Mouse (Mus musculus): ENCODE data around the gene Smad9. TPM values are rescaled to one million over a fixed set of nuclear protein-coding genes. Genes with fewer than 3 reads are reported as not detected.
A peak's percentile ranks its signal among the peaks of the same experiment; 100 is the strongest.

Smad9 gene
- polyA plus RNA-seq (2016; fragmentation: Nextera tagmentation; extraction: Ambion mirVana), result 0.44 and 0.45 TPM in 2 replicates

DNA sequence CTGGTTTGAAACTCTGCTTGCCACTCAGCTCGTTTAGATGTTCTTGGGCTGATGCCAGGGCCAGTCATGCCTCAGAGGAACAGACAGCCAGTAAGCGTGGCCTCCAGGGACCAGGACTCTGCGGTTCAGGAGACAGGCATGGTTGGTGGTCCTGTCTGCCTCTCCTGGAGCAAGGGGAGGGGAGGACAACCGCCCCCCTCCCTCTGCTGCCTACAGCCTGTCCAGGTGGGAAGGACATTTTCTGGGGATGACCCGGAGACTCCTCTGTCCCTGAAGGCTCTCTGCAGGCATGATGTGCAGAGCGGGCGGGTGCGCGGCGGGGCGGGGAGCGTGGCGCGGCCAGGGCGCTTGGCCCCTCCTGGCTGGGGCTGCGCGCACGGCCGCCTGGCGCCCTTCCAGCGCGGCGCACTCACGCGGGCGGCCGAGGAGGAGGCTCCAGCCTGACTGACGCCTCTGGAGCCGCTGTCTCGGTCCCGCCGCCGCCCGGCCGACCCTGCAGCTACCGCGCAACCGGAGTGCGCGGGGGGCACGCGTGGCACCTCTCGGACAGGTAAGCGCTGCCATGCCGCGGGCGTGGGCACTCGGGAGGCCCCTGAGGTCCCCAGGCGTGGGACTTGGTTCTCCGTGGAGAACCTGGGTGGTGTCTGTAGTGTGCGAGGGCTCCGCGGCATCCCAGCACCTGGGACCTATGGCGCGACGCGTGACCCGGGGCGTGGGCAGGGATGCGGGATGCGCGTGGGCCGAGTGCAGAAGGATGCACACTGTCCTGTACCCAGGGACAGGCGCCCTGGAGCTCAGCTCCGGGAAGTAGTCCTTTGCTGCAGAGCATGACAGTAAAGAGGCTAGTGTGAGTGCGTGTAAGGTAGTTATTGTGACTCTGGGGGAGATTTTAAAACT lies at the start of gene Smad9:
Smad9 (plus strand) TSS at position 438 of the 897 bp plus-strand sequence.
- ATAC-seq (ENCODE audit: low FRiP score, low read depth), result peak; percentile 76
- peaks cover 13% of the 10 kb centered on the region for H3K4me1 ChIP-seq
- H3K4me2 ChIP-seq (replicated peaks), result peak within 1 kb of the TSS; percentile 100
- no peak within 1 kb of the TSS for H3K27ac ChIP-seq
- H3K4me3 ChIP-seq, result peak within 1 kb of the TSS; percentile 58
- H3K27me3 ChIP-seq (replicated peaks), result peaks cover 17% of the 10 kb centered on the region
- H3K9ac ChIP-seq, result peak within 1 kb of the TSS; percentile 61
- H3K9me3 ChIP-seq, result no peaks in the 10 kb centered on the region
- WGBS, result under 1% methylated on average over 66 of the region's 66 CpGs
- H3K36me3 ChIP-seq, result peaks cover 16% of the 10 kb centered on the region

DNA sequence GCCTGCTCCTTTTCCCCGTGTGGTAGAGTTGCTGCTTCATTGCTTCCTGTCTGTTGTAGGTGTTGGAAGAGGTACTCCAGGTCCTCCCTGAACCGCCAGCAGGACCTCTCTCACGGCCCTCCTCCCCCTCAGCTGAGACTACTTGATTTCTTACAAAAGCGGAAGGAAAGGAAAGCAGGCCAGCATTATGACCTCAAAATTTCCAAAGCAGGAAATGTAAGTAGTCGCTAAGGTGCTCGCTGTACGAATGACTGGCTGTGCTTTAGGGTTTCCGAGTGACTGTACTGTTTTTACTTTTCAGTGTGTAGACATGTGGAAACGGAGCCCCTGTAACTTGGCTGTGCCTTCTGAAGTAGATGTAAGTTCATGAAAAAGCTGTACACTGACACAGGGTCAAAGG lies 46.4 kb upstream of the Smad9 start:
- ATAC-seq (ENCODE audit: low FRiP score, low read depth), result no peak
- no peak overlapping the region for H3K27ac ChIP-seq
- H3K36me3 ChIP-seq, result peaks cover 77% of the 10 kb centered on the region

DNA sequence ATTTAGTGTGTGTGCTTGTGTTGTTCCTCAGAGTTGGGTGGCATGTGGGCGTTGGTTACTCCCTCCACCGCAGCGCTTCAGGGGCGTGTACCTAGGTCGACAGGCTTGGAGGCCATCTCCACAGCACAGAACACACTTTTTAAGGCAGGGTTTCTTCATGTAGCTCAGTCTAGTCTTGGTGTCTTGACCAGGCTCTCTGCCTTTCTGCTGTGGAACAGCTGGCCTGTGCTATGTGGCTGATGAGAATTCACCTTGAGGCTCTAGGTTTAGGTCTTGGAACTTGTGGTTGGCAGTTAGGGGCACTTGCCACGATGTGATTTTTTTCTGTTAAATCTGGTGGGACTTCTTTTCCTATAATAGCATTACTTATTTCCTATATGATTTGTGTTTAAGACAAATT lies 41.1 kb upstream of the Smad9 start, which contains the start of gene Gm21958:
Gm21958 (minus strand) TSS at position 101 of the 400 bp plus-strand sequence.
- H3K9ac ChIP-seq, result no peak within 1 kb of the TSS

More for the DNA sequence above, 46.4 kb upstream of the Smad9 start:
- Histone ChIP-seq H3K4me1 (no peaks in the 10 kb centered on the region), H3K4me3 (no peak overlapping the region), H3K9me3 (no peaks in the 10 kb centered on the region), H3K27me3 (replicated peaks) (no peaks in the 10 kb centered on the region), H3K4me2 (replicated peaks) (no peak overlapping the region), H3K9ac (no peak overlapping the region)
- WGBS, result 89% methylated on average over 9 of the region's 9 CpGs

DNA sequence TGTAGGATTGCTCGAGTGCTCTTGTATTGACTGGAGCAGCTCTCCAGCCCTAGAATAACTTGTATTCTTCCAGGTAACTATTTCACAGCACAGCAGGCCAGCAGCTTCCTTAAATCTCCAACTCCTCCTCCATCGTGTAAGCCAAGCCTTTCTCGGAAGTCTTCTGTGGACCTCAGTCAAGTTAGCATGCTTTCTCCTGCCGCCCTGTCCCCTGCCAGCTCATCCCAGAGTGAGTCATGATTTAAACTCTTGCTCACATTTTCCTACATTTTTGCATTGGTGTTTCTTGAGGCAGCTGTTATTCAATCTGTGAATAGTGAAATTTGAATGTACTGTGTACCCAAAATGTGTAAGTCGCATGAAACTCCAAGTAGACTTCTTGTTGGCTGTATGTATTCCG lies 39.9 kb upstream of the Smad9 start:
- Histone ChIP-seq H3K9ac (no peak overlapping the region), H3K27me3 (replicated peaks) (no peaks in the 10 kb centered on the region), H3K27ac (no peak overlapping the region), H3K9me3 (no peaks in the 10 kb centered on the region), H3K4me2 (replicated peaks) (no peak overlapping the region), H3K4me1 (no peaks in the 10 kb centered on the region), H3K36me3 (peaks cover 62% of the 10 kb centered on the region), H3K4me3 (no peak overlapping the region)
- ATAC-seq (ENCODE audit: low FRiP score, low read depth), result no peak
- WGBS, result 92% methylated on average over 6 of the region's 6 CpGs

More for the DNA sequence above, 41.1 kb upstream of the Smad9 start, which contains the start of gene Gm21958:
- no peak for ATAC-seq (ENCODE audit: low FRiP score, low read depth)
- no peak within 1 kb of the TSS for H3K27ac ChIP-seq
- H3K9me3 ChIP-seq, result no peaks in the 10 kb centered on the region
- H3K4me3 ChIP-seq, result no peak within 1 kb of the TSS
- 91% methylated on average over 6 of the region's 6 CpGs for WGBS
- no peaks in the 10 kb centered on the region for H3K27me3 ChIP-seq (replicated peaks)
- peaks cover 72% of the 10 kb centered on the region for H3K36me3 ChIP-seq
- no peak within 1 kb of the TSS for H3K4me2 ChIP-seq (replicated peaks)
- H3K4me1 ChIP-seq, result no peaks in the 10 kb centered on the region

DNA sequence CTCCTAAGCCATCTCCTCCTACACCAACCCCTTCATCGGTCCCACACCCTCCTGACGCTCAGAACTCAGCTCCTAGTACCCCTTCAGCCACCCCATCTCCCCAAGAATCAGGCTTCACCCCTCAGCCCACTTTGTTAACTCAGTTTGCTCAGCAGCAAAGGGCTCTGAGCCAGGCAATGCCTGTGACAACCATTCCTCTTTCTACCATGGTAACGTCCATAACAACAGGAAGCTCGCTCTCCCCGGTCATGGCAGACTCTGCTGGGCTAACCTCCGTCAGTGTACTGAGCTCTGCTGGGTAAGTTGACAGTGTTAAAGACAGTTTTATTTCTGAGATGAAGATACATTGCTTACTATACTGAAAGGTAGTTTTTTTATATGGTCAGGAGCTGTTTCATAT lies 38.0 kb upstream of the Smad9 start:
- Histone ChIP-seq H3K4me2 (replicated peaks) (no peak overlapping the region), H3K9ac (no peak overlapping the region), H3K36me3 (peaks cover 60% of the 10 kb centered on the region), H3K27ac (no peak overlapping the region), H3K27me3 (replicated peaks) (no peaks in the 10 kb centered on the region), H3K9me3 (no peaks in the 10 kb centered on the region), H3K4me3 (no peak overlapping the region), H3K4me1 (no peaks in the 10 kb centered on the region)
- WGBS, result 78% methylated on average over 6 of the region's 6 CpGs
- ATAC-seq (ENCODE audit: low FRiP score, low read depth), result no peak

DNA sequence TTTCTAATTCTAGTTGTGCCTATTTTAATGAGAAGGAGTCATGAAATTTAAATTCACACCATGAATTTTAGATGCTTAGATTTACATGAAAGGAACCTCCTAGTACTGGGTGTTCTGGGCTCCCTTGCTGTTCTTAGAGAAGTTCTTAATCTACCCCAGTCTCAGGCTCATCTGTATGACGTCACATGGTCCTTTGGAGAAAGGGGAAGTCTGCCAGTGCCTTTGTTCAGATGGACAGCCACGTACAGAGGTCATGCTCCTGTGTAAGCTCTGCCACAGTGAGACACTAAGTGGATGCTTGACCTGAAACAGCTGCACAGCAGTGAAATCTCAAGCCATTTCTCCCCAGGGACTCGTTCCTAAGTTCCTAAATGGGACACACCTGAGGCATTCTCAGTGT lies 36.4 kb upstream of the Smad9 start:
- WGBS, result 60% methylated on average over 3 of the region's 3 CpGs
- no peak for ATAC-seq (ENCODE audit: low FRiP score, low read depth)
- no peak overlapping the region for H3K9ac ChIP-seq
- peaks cover 68% of the 10 kb centered on the region for H3K36me3 ChIP-seq
- no peak overlapping the region for H3K4me3 ChIP-seq
- no peaks in the 10 kb centered on the region for H3K9me3 ChIP-seq
- H3K4me2 ChIP-seq (replicated peaks), result no peak overlapping the region
- H3K27me3 ChIP-seq (replicated peaks), result no peaks in the 10 kb centered on the region
- H3K27ac ChIP-seq, result no peak overlapping the region
- no peaks in the 10 kb centered on the region for H3K4me1 ChIP-seq

DNA sequence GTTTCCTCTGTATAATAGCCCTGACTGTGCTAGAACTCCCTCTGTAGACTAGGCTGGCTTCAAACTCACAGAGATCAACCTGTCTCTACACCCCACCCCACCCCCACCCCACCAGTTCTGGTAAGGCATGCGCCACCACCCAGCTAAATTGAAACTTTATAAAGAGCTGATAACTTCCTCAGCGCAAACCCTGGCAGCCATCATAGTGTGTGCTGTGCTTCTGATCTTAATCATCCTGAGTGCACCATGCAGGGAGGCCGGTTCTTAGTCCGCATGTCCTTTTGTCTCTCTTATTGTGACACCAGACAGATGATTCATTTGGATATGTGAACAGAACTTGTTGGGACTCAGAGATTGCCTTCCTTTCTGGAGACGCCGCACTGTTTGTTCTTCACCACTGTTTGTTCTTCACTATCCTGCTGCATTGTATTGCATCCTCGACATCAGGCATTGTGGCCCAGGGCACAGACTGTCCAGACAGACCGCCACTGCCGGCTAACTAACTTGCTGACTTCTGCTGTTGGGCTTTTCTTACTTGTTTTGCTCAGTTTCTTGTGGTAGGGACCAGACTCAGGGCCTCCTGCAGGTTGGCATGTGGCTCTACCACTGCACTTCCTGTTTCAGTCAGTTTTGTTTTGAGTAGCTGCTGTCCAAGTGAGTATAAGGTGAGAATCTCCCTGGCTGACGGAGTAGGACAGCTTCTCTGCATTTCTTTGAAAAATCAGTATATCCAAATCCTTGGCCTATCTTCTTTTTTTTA lies 31.5 kb upstream of the Smad9 start:
- 91% methylated on average over 10 of the region's 10 CpGs for WGBS
- ATAC-seq (ENCODE audit: low FRiP score, low read depth), result no peak
- H3K9me3 ChIP-seq, result no peaks in the 10 kb centered on the region
- no peaks in the 10 kb centered on the region for H3K4me1 ChIP-seq
- no peaks in the 10 kb centered on the region for H3K27me3 ChIP-seq (replicated peaks)
- H3K9ac ChIP-seq, result no peak overlapping the region
- no peak overlapping the region for H3K4me3 ChIP-seq
- peaks cover 55% of the 10 kb centered on the region for H3K36me3 ChIP-seq
- H3K27ac ChIP-seq, result no peak overlapping the region
- no peak overlapping the region for H3K4me2 ChIP-seq (replicated peaks)

DNA sequence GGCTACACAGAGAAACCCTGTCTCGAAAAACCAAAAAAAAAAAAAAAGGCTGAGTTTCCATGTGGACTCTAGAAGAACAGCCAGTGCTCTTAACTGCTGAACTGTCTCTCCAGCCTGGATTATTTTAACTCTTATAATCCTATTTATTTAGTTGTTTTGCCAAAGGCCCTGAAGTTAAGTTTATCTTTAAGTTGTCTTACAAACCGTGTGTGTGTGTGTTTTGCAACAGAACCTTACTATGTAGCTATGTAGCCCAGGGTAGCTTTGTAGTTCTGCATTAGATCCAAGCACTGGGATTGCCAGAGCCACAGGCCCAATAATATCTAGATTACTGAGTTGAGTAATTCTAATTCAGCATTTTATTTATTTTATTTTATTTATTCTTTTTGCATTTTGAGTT lies 30.0 kb upstream of the Smad9 start:
- WGBS, result 81% methylated on average over 2 of the region's 2 CpGs
- Histone ChIP-seq H3K4me2 (replicated peaks) (no peak overlapping the region), H3K9me3 (no peaks in the 10 kb centered on the region), H3K4me1 (no peaks in the 10 kb centered on the region), H3K27ac (no peak overlapping the region), H3K36me3 (peaks cover 67% of the 10 kb centered on the region), H3K9ac (no peak overlapping the region), H3K4me3 (no peak overlapping the region), H3K27me3 (replicated peaks) (no peaks in the 10 kb centered on the region)
- ATAC-seq (ENCODE audit: low FRiP score, low read depth), result no peak

DNA sequence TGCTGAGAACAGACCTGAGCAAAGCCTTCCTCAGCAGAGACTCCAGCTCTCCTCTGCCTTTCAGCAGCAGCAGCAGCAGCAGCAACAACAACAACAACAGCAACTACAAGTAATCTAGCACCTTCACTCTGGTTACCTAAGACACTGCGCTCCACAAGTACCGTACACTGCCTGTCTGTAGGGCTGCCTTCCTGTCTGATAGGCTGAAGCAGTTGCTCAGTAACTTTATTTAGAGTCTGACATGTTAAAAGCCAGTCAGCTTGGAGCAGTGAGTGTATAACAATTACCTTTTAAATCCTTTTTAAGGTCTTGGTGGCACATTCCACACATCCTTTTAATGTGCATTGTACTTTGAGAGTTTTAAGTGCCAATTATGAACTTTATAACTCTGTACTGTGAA lies 27.8 kb upstream of the Smad9 start:
- no peak overlapping the region for H3K27ac ChIP-seq
- ATAC-seq (ENCODE audit: low FRiP score, low read depth), result no peak
- H3K4me3 ChIP-seq, result no peak overlapping the region
- no peaks in the 10 kb centered on the region for H3K27me3 ChIP-seq (replicated peaks)
- H3K9ac ChIP-seq, result no peak overlapping the region
- H3K9me3 ChIP-seq, result no peaks in the 10 kb centered on the region
- no peaks in the 10 kb centered on the region for H3K4me1 ChIP-seq
- peaks cover 62% of the 10 kb centered on the region for H3K36me3 ChIP-seq
- 97% methylated on average over 2 of the region's 2 CpGs for WGBS
- no peak overlapping the region for H3K4me2 ChIP-seq (replicated peaks)

DNA sequence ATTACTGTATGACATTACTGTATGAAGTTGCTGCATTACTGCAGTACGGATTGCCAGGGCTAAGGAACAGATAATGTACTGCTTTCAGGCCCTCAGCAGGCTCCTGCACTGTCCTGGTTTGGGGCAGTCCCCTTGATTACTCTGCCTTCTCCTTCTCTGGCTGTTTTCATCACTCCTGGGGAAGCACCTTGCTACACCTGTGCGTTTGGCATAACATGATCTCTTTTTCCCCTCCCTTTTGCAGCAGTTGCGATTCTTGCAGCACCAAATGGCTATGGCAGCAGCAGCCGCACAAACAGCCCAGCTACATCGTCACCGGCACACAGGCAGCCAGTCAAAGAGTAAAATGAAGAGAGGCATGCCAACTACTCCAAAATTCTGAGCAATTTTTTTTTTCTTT lies 27.3 kb upstream of the Smad9 start:
- Histone ChIP-seq H3K27ac (no peak overlapping the region), H3K4me3 (no peak overlapping the region), H3K9me3 (no peaks in the 10 kb centered on the region), H3K4me1 (peaks cover 2% of the 10 kb centered on the region; the same call in 1 of the 2 replicates), H3K36me3 (peaks cover 57% of the 10 kb centered on the region), H3K4me2 (replicated peaks) (no peak overlapping the region), H3K9ac (no peak overlapping the region), H3K27me3 (replicated peaks) (no peaks in the 10 kb centered on the region)
- WGBS, result 89% methylated on average over 6 of the region's 6 CpGs
- ATAC-seq (ENCODE audit: low FRiP score, low read depth), result no peak

DNA sequence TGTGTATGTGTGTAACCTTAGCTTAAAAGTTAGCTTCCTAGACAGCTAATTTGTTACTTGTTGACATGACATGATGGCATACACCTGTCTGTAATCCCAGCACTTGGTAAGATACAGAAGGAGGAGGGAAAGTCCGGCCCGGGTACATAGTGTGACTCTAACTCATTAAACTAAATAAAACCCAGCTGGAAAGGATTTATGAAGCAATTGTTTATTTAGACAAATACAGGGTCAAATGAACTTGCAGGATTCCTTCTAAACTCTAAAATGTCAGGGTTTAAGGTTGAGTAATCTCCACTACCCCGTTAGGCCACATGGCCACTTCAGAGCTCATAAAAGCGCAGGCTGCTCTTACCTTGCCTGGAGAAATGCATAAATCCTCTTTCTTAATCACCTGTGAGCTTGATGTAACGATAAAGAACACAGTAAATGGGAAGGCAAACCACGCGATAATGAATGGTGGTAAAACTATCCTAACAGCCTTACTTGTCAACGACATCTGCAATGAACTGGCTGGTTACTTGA lies 23.7 kb upstream of the Smad9 start:
- Histone ChIP-seq H3K9me3 (no peaks in the 10 kb centered on the region), H3K4me2 (replicated peaks) (no peak overlapping the region), H3K4me1 (peaks cover 13% of the 10 kb centered on the region), H3K36me3 (peaks cover 47% of the 10 kb centered on the region), H3K9ac (no peak overlapping the region), H3K4me3 (no peak overlapping the region), H3K27me3 (replicated peaks) (no peaks in the 10 kb centered on the region), H3K27ac (no peak overlapping the region)
- 81% methylated on average over 8 of the region's 8 CpGs for WGBS
- no peak for ATAC-seq (ENCODE audit: low FRiP score, low read depth)

DNA sequence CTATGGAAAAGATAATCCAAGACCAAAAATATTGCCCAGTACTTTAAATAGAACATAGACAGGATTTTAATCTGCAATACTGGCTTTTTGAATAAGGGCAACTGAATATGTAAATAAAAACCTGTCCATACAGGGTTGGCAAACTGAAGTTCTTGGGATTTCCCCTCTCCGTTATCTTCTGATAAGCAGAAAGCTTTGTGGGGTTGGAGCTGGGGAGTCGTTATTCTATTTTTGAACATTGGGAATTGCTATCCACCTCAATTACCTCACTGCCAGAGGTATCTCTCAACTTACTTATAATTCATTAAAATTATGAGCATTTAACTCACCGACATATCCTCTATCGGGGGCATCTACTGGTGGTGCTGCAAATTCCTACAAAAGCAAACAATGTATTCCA lies 23.0 kb upstream of the Smad9 start:
- no peak overlapping the region for H3K4me3 ChIP-seq
- H3K27me3 ChIP-seq (replicated peaks), result no peaks in the 10 kb centered on the region
- 92% methylated on average over 4 of the region's 4 CpGs for WGBS
- no peak overlapping the region for H3K4me2 ChIP-seq (replicated peaks)
- no peak overlapping the region for H3K9ac ChIP-seq
- H3K9me3 ChIP-seq, result no peaks in the 10 kb centered on the region
- peaks cover 13% of the 10 kb centered on the region for H3K4me1 ChIP-seq
- ATAC-seq (ENCODE audit: low FRiP score, low read depth), result no peak
- no peak overlapping the region for H3K27ac ChIP-seq
- peaks cover 41% of the 10 kb centered on the region for H3K36me3 ChIP-seq
